Mouse (Mus musculus) ES-CJ7 (cell line): ENCODE data around the gene Mrps6.

Source experiments
- DNase-seq: peaks from one replicate; pipeline ENCODE4 v3.0.0; 2011; ENCODE audit warnings: low read depth, low spot score

Mrps6 gene

DNA sequence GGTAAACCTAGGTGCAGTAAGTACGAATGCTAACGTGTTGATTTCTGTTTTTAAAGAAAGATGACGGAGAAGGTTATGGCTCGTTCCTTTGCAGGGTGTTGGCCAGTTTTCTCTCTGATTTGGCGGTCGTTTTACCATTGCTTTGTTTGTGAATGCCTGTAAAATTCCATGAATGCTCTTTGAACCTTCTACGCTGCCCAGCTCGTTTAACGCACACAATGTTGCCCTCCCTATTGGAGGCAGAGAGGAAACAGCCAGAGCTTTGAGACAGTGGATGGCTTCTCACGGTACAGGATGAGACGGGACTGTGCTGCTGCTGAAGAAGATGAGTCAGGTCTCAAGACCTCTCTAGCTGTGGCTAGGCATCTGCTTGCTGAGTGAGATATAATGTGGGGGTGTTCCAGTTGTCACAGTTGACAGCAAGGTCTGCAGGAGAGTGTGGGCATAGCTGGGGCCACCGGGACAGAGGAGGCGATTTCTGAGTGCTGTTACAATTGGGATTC, 61.0 kb downstream of the Mrps6 start:
- no peak for DNase-seq

DNA sequence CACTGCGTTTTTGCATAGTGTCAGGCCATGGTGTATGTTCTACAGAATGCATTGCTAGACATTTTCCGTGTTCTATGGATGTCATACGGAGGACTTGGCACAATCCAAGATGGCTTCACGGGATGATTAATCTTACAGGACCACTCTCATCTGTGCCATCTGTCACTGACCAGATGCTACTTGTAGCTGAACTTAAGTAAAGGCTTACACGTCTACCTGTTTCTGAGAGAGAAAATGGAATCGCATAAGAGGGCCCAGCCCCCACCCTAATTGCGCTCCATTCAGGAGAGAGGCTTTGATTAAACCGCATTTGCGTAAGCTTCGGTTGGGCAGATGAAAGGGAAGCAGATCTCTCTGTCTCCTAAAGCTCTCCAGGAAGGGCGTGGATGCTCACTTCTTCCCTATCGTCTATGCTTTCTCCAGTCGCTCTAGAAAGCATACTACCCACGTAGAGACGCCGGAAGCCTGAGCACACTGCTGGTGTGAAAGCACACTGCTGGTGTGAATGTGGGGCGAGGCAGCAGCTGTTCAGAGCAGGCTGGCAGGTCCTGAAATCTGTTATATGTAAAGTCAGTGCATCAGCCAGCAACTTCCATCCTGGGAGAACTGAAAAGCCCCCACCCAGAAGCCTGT, 62.9 kb downstream of the Mrps6 start:
- peak; percentile 36 for DNase-seq

DNA sequence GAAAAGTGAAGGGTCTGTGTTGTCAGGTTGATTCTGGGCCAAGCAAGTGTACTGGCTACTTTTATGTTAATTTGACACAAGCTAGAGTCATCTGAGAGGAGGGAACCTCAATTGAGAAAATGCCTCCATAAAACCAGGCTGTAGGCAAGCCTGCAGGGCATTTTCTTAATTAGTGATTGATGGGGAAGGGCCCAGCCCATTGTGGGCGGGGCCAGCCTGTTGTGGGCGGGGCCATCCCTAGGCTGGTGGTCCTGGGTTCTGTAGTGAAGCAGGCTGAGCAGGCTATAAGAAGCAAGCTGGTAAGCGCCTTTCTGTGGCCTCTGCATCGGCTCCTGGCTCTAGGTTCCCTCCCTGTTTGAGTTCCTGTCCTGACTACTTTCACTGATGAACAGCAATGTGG, 69.2 kb downstream of the Mrps6 start:
- DNase-seq = peak; percentile 23

DNA sequence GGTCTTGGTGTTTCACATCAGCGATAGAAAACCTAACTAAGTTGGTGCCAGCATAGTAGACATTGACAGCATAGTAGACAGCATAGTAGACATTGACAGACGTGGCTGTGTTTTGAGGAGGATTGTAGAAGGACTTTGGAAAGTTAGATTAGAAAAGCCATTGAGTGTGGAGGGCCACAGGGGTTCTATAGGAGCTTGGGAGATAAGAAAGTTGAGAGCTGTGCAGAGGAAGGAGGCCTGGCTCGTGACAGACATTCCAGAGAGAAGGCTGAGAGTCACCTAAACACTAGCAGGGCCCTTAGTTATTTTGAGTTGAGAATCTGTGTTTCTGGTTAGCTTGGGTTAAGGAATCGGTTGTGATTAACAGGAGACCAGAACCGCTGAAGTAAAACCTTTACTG, 69.6 kb downstream of the Mrps6 start:
- no peak for DNase-seq

DNA sequence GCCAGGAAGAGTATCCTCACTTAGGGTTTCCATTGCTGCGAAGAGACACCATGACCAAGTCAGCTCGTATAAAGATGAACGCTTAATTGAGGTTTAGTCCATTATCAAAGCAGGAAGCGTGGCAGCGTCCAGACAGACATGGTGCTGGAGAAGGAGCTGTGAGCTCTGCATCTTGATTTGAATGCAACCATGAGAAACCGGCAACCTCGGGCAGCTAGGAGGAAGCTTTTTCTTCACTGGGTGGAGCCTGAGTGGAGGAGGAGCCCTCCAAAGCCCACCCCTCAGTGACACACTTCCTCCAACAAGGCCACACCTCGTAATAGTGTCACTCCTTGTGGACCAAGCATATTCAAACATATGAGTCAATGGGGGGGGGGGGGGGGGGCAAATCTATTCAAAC, 71.8 kb downstream of the Mrps6 start:
- DNase-seq = no peak

DNA sequence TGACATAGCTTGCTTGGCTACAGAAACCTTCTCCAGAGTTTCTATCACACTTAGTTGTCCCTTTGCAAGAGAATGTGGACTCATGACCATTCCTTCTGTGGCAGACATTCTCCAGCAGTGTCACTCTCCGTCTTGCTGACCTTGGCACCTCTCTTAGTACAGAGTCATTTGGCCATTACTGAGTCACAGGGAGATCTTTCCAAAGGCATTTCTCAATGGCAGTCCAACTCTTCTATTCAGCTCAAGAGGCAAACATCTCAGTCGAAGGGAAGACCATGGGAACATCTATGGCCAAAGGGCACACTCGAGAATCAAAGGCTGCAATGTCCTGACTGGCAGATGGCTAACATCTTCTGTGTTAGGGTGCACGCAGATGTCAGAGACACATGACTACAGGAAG, 74.4 kb downstream of the Mrps6 start:
- no peak for DNase-seq

DNA sequence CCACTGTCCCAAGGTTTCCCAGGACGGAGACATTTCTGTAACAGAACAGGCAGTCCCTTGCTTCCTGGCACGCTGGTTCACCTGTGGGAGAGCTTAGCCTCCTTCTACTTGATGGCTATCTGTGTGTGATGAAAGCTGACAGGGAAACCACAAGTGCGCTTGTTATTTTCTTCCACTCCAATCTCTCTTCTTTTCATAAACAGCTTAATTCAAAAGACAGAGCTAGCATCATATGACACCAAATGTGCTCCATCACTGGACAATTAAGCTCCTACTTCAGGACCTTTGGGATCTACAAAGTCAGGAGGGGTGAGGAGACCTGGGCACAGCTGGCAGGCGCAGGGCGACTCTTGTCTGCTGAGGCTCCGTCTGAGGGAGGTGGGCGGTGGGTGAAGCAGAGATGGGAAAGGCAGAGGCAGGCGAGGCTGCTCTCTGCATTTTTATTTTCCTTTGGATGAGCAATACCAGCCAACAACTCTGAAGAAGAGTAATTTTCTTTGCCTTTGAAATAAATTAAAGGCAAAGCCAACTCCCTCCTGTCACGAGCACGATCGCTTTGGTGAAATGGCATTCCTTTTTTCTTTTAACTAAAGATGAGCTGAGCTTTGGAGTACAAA, 76.2 kb downstream of the Mrps6 start:
- no peak for DNase-seq

DNA sequence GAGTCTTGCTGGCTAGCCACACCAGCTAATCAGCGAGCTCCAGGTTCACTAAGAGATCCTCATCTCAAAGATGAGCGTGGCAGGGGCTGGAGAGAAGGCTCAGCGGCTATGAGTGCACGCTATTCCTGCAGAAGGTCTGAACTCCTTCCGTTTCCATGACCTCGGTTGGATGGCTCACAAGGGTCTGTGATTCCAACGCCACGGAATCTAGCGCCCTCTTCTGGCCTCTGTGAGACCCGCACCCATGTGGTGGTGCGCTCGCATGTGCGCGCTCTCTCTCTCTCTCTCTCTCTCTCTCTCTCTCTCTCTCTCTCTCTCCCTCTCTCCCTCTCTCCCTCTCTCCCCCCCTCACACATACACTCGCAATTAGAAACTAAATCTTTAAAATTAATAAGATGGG, 78.2 kb downstream of the Mrps6 start:
- no peak for DNase-seq

DNA sequence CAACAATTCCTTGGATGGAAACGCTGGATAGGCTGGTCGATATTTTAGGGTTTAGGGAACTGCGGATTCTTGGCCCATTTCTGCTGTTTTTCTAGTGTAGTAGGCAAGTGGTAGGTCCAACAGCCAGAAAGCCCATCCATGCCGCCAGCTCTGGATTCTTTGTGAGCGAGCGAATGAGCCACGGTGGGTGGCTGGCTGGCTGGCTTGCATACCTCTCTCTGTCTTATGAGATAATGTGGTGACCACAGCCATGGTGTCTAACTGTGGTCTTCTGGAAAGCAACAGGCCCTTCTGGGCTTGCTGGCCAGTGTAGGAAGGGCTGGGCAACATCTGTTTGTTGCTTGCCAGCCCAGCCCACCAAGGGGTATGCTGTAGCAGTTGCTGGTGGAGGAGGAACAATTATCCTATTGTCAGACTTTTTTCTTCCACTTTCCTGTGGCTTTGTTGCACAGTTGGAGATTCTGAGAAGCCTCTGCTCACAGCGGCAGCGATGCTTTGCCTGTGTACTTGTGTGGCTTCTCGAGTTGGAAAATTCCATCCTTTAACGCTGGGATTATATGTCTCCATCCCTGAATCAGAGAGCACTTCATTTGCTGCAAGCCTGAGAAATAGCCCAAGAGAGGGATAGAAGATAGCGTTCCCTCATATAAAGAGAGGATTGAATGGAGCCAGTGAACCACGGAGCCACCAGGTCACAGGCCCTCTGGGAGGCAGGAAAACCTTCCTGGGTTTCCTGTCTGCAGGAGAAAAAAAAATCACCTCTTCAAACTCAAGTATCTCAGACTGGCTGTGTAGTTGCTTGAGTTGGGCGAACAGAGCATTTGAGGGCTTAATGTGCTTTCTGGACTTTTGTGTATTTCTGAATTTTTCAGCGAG, 81.6 kb downstream of the Mrps6 start:
- no peak for DNase-seq

DNA sequence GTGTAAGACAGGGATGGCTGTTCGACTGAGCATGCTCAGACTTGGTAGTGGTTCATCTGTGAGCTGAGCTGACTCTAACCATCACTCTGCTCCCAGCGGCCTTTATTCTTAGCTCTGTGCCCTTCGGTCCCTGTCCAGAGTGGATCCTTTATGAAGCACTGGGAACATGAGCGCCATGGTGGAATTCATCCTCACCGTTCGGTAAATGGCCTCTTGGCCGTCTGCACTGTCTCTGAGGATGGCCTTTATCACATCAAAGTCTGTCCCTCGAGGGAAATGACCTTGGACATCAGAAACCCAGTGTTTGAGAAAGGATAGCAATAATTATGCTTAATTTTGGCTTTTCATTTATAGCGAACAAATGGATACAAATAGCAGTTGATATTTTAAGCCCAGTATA, 82.3 kb downstream of the Mrps6 start:
- DNase-seq = no peak

DNA sequence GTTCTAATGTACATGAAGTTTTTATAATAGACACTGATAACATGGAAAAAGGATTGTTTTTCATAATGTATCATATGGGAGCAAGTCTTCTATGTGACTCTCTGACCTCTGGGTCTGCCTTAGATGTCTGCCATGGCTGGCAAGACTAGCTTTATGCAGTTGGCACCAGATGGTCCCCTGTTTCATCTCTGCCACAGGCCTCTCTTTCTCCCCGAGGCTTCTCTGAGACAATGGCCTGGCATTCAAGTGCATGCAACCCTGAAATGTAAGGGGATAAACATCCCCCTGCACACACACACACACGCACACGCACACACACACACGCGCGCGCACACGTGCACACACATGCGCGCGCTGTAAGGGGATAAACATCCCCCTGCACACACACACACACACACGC, 83.0 kb downstream of the Mrps6 start:
- no peak for DNase-seq

DNA sequence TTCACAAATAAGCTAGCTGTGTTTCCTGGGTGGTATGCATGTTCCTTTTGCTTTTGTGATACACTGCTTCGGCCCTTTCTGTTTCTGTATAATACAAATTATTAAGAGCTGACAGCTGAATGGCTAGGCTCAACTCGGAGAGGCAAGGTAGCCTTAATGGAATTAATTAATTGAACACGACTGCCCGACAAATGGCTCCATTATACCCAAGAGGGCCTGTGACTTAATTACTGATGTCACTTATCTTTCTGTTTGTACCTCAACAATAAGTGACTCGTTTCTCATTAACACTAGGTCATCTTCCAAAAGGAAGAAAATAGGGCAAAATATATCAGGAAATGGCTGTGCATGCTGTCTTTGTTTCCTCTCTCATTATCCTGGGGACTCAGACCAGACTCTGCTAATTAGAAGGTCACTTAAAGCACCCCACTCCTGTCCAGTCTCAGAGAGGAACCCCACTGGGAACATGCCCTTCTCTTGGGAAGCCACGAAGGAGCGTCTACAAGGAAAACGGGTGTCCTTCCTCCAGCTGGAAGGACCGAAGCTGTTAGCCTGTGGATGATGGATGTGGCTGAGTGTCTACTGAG, 84.4 kb downstream of the Mrps6 start:
- no peak for DNase-seq

DNA sequence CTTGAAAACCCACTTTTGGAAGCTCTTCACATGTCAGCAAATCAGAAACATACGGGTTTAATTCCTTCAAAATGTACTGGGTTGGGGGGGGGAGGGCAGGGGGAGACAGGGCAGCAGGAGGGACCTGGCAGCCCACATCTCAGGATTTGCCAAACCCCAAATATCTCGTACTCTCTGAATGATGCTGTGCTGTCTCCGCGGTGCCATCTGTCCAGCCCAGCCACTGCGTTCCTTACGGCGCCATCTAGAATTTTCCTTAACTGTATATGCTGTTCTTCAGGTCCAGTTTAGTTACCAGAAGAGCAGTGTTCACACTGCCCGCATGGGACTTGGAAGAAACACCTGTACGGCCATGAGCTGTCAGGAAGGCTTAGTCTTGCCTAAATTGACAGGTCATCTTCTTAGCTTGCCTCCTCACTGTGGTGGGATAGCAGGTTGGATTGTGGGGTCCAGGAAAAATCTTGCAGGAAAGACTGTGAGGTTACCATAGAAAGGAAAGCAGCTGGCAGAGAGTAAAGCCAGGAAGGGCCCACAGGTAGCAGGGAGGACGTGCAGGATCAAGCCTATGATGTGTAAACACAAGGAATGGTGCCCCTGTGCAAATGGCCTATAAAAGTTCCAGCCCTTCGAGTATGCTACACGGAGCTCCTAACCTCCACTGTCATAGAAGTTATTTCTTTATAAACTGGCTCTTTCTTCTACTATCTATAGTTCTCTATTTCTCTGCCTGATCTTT, 89.7 kb downstream of the Mrps6 start:
- DNase-seq = no peak

DNA sequence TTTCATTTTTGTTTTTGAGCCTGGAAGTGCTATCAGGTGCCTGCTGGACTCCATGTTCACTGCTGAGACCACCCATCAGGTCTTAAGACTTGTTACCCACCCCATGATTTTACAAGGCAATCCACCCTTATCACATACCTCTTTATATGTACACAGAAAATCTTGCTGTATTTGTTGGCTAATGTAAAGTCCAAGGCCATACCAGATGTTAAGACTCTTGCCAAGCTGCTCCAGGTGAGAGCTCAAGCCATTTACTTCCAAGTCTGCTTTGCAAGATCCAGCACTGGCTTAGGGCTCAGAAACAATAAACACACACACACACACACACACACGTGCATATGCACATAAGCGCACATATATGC, 90.3 kb downstream of the Mrps6 start:
- DNase-seq = no peak

DNA sequence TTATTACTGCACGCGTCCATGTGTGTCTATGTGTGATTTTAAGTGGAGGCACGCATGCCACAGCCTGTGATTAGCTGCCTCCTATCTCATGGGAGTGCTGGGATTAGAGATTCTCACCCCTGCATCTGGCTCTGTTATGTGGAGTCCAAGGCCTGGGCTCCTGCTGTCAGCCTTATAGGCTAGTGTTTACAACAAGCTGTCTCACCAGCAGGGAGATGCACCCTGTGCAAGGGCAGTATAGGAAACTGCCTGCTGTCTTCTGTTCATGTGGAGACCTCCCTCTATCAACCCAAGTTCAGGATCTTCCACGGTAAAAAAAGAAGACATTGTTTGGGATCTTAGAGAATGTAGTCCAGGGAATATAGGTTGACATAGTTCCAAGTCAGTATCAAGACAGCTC, 92.9 kb downstream of the Mrps6 start:
- DNase-seq = no peak

DNA sequence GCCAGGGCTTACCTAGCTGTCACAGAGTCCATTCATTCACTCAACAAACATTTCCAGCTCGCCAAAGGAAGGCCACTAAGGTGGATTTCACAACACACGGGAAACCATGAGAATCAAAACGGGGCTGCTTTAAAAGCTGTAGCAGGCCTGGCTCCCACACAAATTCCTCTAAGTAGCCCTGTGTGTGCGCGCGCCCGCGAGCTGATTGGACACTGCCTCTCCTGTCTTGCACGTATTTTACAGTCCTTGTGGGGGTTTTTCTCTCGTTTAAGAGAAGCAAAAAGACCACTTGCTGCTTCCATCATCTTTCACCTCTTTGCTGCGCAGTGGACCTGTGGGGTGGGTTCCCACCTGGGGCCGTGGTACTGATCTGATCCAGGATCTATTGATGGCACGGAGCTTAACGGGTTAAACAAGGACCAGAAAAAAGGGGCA, 100.0 kb downstream of the Mrps6 start:
- DNase-seq = peak; percentile 25

DNA sequence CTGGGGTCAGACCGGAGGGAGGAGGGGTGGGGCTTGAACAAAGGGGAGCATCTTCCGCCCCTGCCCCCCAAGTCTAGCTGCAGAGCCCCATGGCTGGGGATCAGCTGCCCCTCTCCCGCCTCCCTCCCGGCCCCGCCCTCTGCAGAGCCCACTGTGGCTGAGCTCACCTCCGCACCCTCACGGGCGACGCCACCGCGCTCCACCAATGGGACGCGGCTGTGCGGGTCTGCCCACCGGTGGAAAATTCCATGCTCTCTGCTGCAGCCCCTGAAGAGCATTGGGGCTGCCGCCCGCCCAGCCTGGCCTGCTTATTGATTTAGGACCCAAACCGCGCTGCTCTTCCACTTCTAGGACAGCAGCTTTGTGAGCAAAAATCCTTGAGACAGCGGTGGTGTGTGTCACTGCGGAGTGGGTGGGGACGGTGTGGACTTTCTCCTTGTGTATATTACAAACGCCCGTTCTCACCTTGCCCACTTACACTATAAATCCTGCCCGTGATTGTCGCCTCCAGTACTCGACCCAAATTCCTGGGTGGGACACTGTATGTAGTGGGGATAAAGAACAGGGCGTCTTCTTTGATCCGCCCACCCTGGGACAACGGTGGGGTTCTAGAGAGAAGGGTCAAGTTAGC, 100.5 kb downstream of the Mrps6 start:
- DNase-seq = peak; percentile 77

DNA sequence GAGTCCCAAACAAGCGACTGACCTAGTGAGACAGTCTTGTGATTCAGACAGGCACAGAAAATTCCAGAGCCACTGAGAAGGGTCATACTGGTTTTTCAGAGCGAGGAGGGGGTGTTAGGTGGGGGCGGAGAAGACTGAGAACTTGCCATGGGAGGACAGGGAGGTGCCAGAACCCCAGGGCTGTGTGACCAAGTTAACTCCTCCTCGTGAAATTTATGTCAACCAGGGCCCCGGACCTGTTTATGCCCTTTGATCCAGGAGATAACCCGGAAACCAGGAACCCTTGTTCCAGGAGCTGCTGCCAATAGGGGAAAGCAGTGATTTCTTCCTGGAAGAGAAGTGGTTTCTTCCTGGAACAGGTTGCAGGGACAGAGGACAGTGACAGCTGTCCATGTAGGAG, 101.0 kb downstream of the Mrps6 start:
- no peak for DNase-seq
